Mouse (Mus musculus) CD4-positive helper T cell, adult 2 months (primary cell): ENCODE data around the gene Gk2.

Experiments
- DNase-seq: peaks from one replicate; pipeline ENCODE4 v3.0.0-alpha.2; 2012; ENCODE audit warnings: low read depth, missing footprints, low spot score

Gk2 gene

DNA sequence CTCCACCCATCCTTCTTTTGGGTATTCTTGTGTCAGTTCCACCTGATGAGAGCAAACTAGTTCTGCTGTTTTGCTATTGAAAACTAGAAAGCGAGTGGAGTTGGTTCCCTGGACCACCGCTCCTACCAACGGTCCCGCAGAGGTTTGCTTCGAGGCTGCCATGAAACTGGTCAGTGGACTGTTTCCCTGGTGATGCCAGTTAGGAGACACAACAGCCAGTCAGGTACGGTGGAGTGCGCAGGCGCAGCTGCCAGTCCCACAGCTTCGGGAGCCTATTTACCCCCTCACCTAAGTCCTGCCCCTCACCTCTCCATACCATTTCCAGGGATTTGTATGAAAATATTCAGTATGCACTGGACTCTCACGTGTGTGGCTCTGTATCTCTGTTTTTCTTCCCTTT lies at the start of gene Gk2:
Gk2 (minus strand) TSS at position 206 of the 400 bp plus-strand sequence.
- no peak for DNase-seq

- no peak for DNase-seq
Observed at GRCm38 (mm10) chr5:97498041-97498440, 41.2 kb upstream of the Gk2 start.

GRCm38 (mm10) chr5:97495488-97496092 lies 38.8 kb upstream of the Gk2 start:
- DNase-seq: no peak

GRCm38 (mm10) chr5:97493421-97493820 lies 36.6 kb upstream of the Gk2 start:
- DNase-seq: no peak

DNA sequence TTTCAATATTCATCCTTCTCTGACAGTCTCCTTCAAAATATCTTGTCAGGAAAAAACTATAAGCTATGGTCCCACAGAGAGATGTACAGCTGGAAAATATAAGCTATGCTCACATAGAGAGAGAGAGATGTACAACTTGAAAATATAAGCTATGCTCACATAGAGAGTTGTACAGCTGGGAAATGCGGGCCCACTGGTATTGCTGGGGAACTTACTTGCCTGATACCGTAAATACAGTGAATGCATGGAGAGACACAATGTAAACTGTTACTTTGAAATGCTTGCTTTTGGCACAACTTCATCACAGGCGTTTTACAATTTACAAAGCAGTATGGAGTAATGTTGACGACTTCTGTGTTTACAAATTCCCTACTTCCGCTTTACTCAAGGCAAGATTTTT lies 29.3 kb upstream of the Gk2 start:
- DNase-seq: no peak

DNA sequence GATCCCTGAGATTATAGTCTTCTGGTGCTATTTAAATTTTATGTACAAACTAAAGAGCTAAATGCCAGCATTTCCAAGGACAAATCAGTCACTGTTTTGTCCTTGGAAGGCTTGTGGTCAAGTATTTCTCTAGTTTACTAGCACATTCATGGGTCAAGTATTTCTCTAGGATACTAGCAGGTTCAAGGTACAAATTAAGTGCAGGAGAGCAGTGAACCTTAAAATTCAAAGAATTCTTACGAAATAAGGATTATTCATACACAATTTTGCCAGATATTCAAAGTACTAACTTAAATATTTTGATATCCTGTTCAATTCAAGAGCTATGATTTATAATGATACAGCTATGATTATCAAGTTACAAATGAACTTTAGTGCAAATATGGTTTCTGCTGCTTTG lies 23.2 kb upstream of the Gk2 start:
- no peak for DNase-seq

GRCm38 (mm10) chr5:97467246-97467645 lies 10.4 kb upstream of the Gk2 start:
- DNase-seq: no peak

- DNase-seq: no peak
Observed at GRCm38 (mm10) chr5:97466430-97467158, 9.8 kb upstream of the Gk2 start.

- no peak for DNase-seq
Observed at GRCm38 (mm10) chr5:97465956-97466355, 9.1 kb upstream of the Gk2 start.

GRCm38 (mm10) chr5:97462856-97463255 lies 6.0 kb upstream of the Gk2 start:
- DNase-seq: no peak

- DNase-seq: no peak
Observed at GRCm38 (mm10) chr5:97451451-97451850, 5.4 kb downstream of the Gk2 start.

DNA sequence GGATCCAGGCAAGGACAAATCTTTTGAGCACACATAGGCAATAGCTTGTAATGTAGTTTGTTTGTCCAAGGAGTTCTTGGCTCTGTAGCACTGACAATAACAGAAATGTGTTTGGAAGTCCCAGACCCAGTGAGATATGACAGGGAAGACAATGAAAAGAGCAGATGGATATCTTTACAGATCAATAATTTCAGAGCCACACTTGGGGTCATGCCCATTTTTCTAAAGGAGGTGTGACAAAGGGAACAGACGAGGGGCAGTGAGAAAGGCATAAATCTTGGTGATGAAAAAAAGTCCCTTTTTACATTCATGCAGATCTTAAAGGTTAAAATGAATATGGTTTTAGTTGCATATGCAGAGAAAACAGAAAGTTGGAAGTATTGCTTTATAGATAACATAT lies 12.6 kb downstream of the Gk2 start:
- DNase-seq: no peak

GRCm38 (mm10) chr5:97432512-97432911 lies 24.3 kb downstream of the Gk2 start:
- no peak for DNase-seq

GRCm38 (mm10) chr5:97429976-97430375 lies 26.8 kb downstream of the Gk2 start:
- no peak for DNase-seq

DNA sequence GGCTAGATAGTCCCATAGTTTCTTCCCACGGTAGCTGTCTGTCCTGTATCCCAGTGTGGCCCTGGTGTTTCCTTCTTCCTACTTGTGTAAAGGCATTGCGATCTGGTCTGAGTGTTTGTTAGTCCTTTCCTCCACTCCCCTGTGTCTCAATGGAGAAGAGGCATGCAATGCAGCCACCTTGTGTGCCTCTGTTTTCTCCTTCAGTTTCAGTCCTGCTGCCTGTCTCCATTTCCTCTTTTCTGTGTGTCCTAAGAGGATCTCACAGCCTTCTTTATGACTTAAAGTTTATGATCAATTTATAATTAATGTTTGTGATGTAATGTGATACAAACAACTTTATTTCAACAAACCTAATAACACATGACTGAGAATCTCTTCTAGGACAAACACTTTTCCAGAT lies 35.2 kb downstream of the Gk2 start:
- DNase-seq: no peak

DNA sequence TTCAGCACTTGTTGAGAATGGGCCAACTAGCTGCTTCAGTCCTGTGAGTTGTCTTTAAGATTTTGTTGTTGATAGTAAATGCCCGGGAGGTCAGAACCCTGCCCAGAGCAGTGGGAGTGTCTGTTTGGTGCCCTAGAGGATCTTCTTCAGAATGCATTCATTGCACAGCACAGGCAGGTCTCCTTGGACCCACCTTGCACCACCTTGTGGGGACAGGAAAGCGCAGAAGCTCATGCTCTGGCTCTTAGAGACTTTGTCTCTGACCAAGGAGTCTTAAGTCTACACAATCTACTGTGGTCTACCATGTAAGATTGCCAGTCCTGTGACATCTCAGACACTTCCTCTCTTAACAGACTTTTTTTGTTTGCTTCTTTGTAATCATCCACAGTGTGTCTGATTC lies 39.6 kb downstream of the Gk2 start:
- DNase-seq: no peak

DNA sequence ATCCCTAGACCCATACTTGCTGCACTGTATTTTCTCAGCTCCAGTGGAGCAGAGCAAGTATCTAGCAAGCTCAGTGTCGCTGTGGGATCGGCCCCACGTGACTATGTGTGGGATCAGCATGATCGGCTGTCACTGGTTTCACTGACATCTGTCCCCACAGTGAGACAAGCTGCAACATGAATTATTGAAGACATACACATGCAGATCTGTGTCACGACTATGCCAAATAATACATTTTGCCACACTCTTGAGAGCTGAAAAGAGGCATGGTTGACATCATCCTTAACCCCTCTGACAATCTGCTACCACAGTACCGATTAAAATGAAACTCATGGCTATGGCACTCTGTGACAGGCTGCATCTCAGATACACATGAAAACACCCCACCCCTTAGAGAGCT lies 41.0 kb downstream of the Gk2 start:
- no peak for DNase-seq

DNA sequence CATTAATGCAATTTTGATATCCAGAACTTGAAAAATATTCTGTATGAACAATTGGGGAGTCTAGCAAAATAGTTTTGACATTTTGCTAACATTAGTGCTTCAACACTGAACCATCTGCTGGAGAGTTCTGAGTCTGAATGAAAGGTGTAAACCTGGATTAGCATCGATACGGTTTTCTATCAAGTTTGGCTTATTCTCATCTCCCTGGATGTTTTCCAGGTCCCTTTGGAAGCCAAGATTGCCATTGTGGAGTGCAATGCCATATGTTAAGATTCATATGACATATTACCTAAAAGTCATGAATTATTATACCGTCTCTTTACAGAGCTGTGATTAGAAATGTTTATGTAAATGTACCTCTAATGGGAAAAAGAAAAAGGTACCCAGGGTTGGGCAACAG lies 43.1 kb downstream of the Gk2 start:
- DNase-seq: no peak

DNA sequence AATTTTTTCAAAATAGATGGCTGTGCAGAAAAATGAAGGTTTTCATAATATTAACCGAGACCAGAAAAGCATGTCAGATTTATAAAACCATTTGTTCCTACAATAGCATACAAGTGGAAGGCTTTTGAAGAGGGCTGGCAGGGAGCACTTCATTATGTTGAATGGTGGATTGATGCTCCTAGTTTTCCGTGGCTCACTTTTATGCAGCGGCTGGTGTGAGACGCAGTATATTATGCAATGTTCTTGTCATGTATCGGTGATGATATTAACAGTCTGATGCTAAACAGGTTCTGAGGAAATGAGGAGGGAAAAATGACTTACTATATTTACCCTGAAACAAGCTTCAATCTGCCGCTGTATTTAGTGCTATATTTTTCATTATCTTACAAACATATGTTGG lies 46.6 kb downstream of the Gk2 start:
- no peak for DNase-seq

- no peak for DNase-seq
Observed at GRCm38 (mm10) chr5:97409234-97409704, 47.6 kb downstream of the Gk2 start.
